Mouse (Mus musculus) heart, postnatal 0 days (tissue): ENCODE results near the gene 2310061I04Rik. TPM values are rescaled to one million over a fixed set of nuclear protein-coding genes. Genes with fewer than 3 reads are reported as not detected.
A peak's percentile ranks its signal among the peaks of the same experiment; 100 is the strongest.

Source experiments
- ATAC-seq: fragments of 200-750 bp; cut with Nextera tagmentation; 2 replicates; pipeline ENCODE4 v1.8.0; 2017; ENCODE audit warnings: low read depth, moderate number of reproducible peaks, moderate library complexity; ENCODE audit not compliant: insufficient read depth
- DNase-seq: peaks from one replicate; pipeline ENCODE4 v3.0.0-alpha.2; 2016; ENCODE audit warnings: low spot score
- H3K27ac ChIP-seq: fragments of 300-500 bp; sonication (generic); 2 replicates; pipeline ENCODE4 v1.5.1; 2014; ENCODE audit warnings: low read depth, mild to moderate bottlenecking
- H3K27me3 ChIP-seq: fragments of 300-500 bp; sonication (generic); 2 replicates; pipeline ENCODE4 v1.6.1; 2014; ENCODE audit warnings: low read length, mixed read lengths; ENCODE audit not compliant: control insufficient read depth, insufficient read depth
- H3K36me3 ChIP-seq: fragments of 300-500 bp; sonication (generic); replicated peaks from 2 replicates; pipeline ENCODE4 v1.6.1; 2014; ENCODE audit warnings: low read length, mixed read lengths; ENCODE audit not compliant: control insufficient read depth, insufficient read depth
- H3K4me1 ChIP-seq: fragments of 300-500 bp; sonication (generic); 2 replicates; pipeline ENCODE4 v1.6.1; 2014; ENCODE audit warnings: antibody characterized with exemption; ENCODE audit not compliant: control insufficient read depth, insufficient read depth
- H3K4me2 ChIP-seq: fragments of 300-500 bp; sonication (generic); 2 replicates; pipeline ENCODE4 v1.6.1; 2014; ENCODE audit warnings: low read depth, mild to moderate bottlenecking, low read length, moderate library complexity
- H3K4me3 ChIP-seq: fragments of 300-500 bp; sonication (generic); 2 replicates; pipeline ENCODE4 v1.5.1; 2014; ENCODE audit warnings: low read depth, low read length
- H3K9ac ChIP-seq: fragments of 300-500 bp; sonication (generic); replicated peaks from 2 replicates; pipeline ENCODE4 v1.6.1; 2014; ENCODE audit warnings: low read depth, low read length, mixed read lengths
- H3K9me3 ChIP-seq: fragments of 300-500 bp; sonication (generic); replicated peaks from 2 replicates; pipeline ENCODE4 v1.6.1; 2016; ENCODE audit warnings: low read length; ENCODE audit not compliant: control insufficient read depth
- CTCF ChIP-seq: IDR thresholded peaks from 2 replicates; pipeline ENCODE4 v1.5.1; 2016; ENCODE audit warnings: antibody characterized with exemption, control low read depth, low read depth
- EP300 ChIP-seq: IDR thresholded peaks from 2 replicates; pipeline ENCODE4 v1.6.1; 2016; ENCODE audit warnings: antibody characterized with exemption, low read depth
- WGBS: fragments of 180-500 bp; shearing (Covaris S2); extraction: QIAGEN DNeasy Blood & Tissue Kit; methylation state at CpG from one replicate; pipeline ENCODE4 v1.1.7; 2014; 5-methylcytosine and 5-hydroxymethylcytosine counted together
- microRNA counts: library from miRNA; unstranded; fragments of <30 nt; microRNA quantifications from one replicate; lab custom pipeline; 2015
- microRNA-seq: library from miRNA; unstranded; fragments of <30 nt; microRNA quantifications from one replicate; pipeline ENCODE4, GENCODE M21; 2016
- polyA plus RNA-seq: library from polyadenylated mRNA; unstranded; fragments of >200 nt; fragmentation: Nextera tagmentation; extraction: Ambion mirVana; gene quantifications from 2 replicates; pipeline ENCODE4 v1.2.1, GENCODE M21; 2015
- total RNA-seq: library from RNA; depleted of rRNA; stranded (reverse); fragments of >200 nt; gene quantifications from 2 replicates; pipeline ENCODE4 v1.2.3, GENCODE M21; 2014; ENCODE audit warnings: low replicate concordance; rRNA removed

Gene 2310061I04Rik
- total and polyA plus RNA-seq, 2 experiments from 2014 or later: 32.5 to 53.1 TPM

DNA sequence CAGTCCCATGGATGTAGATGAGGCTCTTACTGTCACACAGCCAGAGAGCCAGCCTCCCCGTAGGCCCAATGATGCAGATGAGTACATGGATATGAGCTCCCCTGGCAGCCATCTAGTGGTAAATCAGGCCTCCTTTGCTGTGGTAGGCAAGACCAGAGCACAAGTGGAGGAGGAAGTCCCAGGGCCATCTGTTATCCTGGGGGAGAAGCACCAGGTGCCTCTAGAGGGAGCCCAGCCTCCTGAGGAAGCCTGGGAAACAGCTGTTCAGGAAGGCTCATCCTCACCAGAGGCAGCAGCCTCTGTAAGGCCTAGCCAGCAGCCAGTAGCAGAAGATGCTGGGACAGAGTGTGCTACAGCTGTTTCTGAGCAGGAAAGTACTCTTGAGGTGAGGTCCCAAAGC lies 49.1 kb downstream of the 2310061I04Rik start:
- DNase-seq (no peak), ATAC-seq (peak; percentile 58; the same call in 1 of the 2 replicates)
- H3K9ac ChIP-seq: no peak overlapping the region
- no peak overlapping the region for H3K27ac ChIP-seq
- no peaks in the 10 kb centered on the region for H3K4me1 ChIP-seq
- H3K27me3 ChIP-seq: no peaks in the 10 kb centered on the region
- H3K9me3 ChIP-seq: no peaks in the 10 kb centered on the region
- no peak overlapping the region for H3K4me3 ChIP-seq
- peak; percentile 34 for TF ChIP-seq CTCF
- TF ChIP-seq EP300: no peak
- no peak overlapping the region for H3K4me2 ChIP-seq
- H3K36me3 ChIP-seq: peaks cover 78% of the 10 kb centered on the region
- 33% methylated on average over 1 of the region's 1 CpGs for WGBS

DNA sequence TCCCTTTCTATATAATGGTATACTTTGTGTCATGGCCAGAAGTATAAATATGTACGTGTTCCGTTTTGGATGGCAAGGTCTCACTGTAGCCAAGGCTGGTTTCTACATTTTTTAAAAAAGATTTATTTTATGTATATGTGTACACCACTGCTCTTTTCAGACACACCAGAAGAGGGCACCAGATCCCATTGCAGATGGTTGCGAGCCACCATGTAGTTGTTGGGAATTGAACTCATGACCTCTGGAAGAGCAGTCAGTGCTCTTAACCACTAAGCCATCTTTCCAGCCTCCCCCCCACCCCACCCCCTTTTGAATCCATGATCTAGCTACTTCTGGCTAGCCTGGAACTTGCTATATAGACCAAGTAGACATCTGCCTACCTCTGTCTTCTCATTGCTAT lies 53.7 kb downstream of the 2310061I04Rik start:
- no peaks in the 10 kb centered on the region for H3K27me3 ChIP-seq
- no peak for DNase-seq
- H3K4me2 ChIP-seq: no peak overlapping the region
- no peak overlapping the region for H3K4me3 ChIP-seq
- 96% methylated on average over 3 of the region's 3 CpGs for WGBS
- H3K4me1 ChIP-seq: peaks cover 13% of the 10 kb centered on the region
- no peak for ATAC-seq
- no peak overlapping the region for H3K9ac ChIP-seq
- TF ChIP-seq EP300 (no peak), CTCF (peak; percentile 15)
- H3K36me3 ChIP-seq: peaks cover 34% of the 10 kb centered on the region
- no peak overlapping the region for H3K27ac ChIP-seq
- no peaks in the 10 kb centered on the region for H3K9me3 ChIP-seq

MicroRNA genes within 50 kb of the gene (microRNA counts, 519-probe panel; counts per million panel counts)
- microRNA mmu-miR-1894-3p (lab: Ali Mortazavi, UCI) (not detected), microRNA mmu-miR-1894-5p (lab: Ali Mortazavi, UCI) (not detected)

Small RNAs within 50 kb of the gene (microRNA-seq; reads per million reads assigned to microRNA genes)
- not detected for gene Gm28033
- gene Mir1894: not detected

Other genes with a start within 250 kb of the 2310061I04Rik start
- gene Vars2, start 229.8 kb downstream of the 2310061I04Rik start, total RNA-seq: 25.5 and 59.8 TPM in 2 replicates
- gene Vars2, start 229.8 kb downstream of the 2310061I04Rik start, polyA plus RNA-seq: 9.4 and 9.8 TPM in 2 replicates
- 21.0 and 24.2 TPM in 2 replicates for gene Gtf2h4, start 223.7 kb downstream of the 2310061I04Rik start, total RNA-seq
- 18.0 and 21.2 TPM in 2 replicates for gene Gtf2h4, start 223.7 kb downstream of the 2310061I04Rik start, polyA plus RNA-seq
- 105 and 206 TPM in 2 replicates for gene Ddr1, start 192.8 kb downstream of the 2310061I04Rik start, total RNA-seq
- gene Ddr1, start 192.8 kb downstream of the 2310061I04Rik start, polyA plus RNA-seq: 63.9 and 71.8 TPM in 2 replicates
- gene Ier3, start 75.7 kb downstream of the 2310061I04Rik start, total RNA-seq: 41.7 and 50.5 TPM in 2 replicates
- 70.7 and 79.4 TPM in 2 replicates for gene Ier3, start 75.7 kb downstream of the 2310061I04Rik start, polyA plus RNA-seq
- gene Flot1, start 74.2 kb downstream of the 2310061I04Rik start, total RNA-seq: 161 and 163 TPM in 2 replicates
- 122 and 132 TPM in 2 replicates for gene Flot1, start 74.2 kb downstream of the 2310061I04Rik start, polyA plus RNA-seq
- 1,043 and 1,325 TPM in 2 replicates for gene Tubb5, start 59.1 kb downstream of the 2310061I04Rik start, total RNA-seq
- 259 and 267 TPM in 2 replicates for gene Tubb5, start 59.1 kb downstream of the 2310061I04Rik start, polyA plus RNA-seq
- gene Mdc1, start 55.9 kb downstream of the 2310061I04Rik start, total RNA-seq: 5.4 and 25.0 TPM in 2 replicates
- 2.3 and 3.0 TPM in 2 replicates for gene Mdc1, start 55.9 kb downstream of the 2310061I04Rik start, polyA plus RNA-seq
- 16.1 and 36.2 TPM in 2 replicates for gene Nrm, start 36.1 kb downstream of the 2310061I04Rik start, total RNA-seq
- 18.0 and 21.6 TPM in 2 replicates for gene Nrm, start 36.1 kb downstream of the 2310061I04Rik start, polyA plus RNA-seq
- 30.0 and 35.0 TPM in 2 replicates for gene Ppp1r18, start 31.8 kb downstream of the 2310061I04Rik start, total RNA-seq
- 10.0 and 11.6 TPM in 2 replicates for gene Ppp1r18, start 31.8 kb downstream of the 2310061I04Rik start, polyA plus RNA-seq
- 18.2 and 24.1 TPM in 2 replicates for gene Dhx16, start 17.6 kb downstream of the 2310061I04Rik start, total RNA-seq
- 14.9 and 15.0 TPM in 2 replicates for gene Dhx16, start 17.6 kb downstream of the 2310061I04Rik start, polyA plus RNA-seq
- 28.6 and 31.0 TPM in 2 replicates for gene Atat1, start 12.6 kb upstream of the 2310061I04Rik start, total RNA-seq
- gene Atat1, start 12.6 kb upstream of the 2310061I04Rik start, polyA plus RNA-seq: 19.1 and 19.8 TPM in 2 replicates
- gene Mrps18b, start 19.0 kb upstream of the 2310061I04Rik start, total RNA-seq: 38.0 and 73.7 TPM in 2 replicates
- gene Mrps18b, start 19.0 kb upstream of the 2310061I04Rik start, polyA plus RNA-seq: 68.6 and 77.0 TPM in 2 replicates
- 11.2 and 20.7 TPM in 2 replicates for gene Ppp1r10, start 19.0 kb upstream of the 2310061I04Rik start, total RNA-seq
- 14.8 and 20.2 TPM in 2 replicates for gene Ppp1r10, start 19.0 kb upstream of the 2310061I04Rik start, polyA plus RNA-seq
- 44.0 and 47.0 TPM in 2 replicates for gene Abcf1, start 72.3 kb upstream of the 2310061I04Rik start, total RNA-seq
- gene Abcf1, start 72.3 kb upstream of the 2310061I04Rik start, polyA plus RNA-seq: 68.5 and 74.5 TPM in 2 replicates
- 18.7 and 27.2 TPM in 2 replicates for gene Gnl1, start 82.4 kb upstream of the 2310061I04Rik start, total RNA-seq
- gene Gnl1, start 82.4 kb upstream of the 2310061I04Rik start, polyA plus RNA-seq: 26.2 and 30.0 TPM in 2 replicates
- 0.61 and 20.4 TPM in 2 replicates for gene Prr3, start 82.8 kb upstream of the 2310061I04Rik start, total RNA-seq
- 6.7 and 8.6 TPM in 2 replicates for gene Prr3, start 82.8 kb upstream of the 2310061I04Rik start, polyA plus RNA-seq
- gene H2-T24, start 123.1 kb upstream of the 2310061I04Rik start, total RNA-seq: 6.2 TPM in 1 of 2 replicates, not detected in the other
- gene H2-T24, start 123.1 kb upstream of the 2310061I04Rik start, polyA plus RNA-seq: 1.8 TPM in 2 replicates
- 19.2 and 34.8 TPM in 2 replicates for gene H2-T23, start 135.4 kb upstream of the 2310061I04Rik start, total RNA-seq
- gene H2-T23, start 135.4 kb upstream of the 2310061I04Rik start, polyA plus RNA-seq: 10.3 and 10.8 TPM in 2 replicates
- gene H2-T22, start 145.3 kb upstream of the 2310061I04Rik start, total RNA-seq: 17.4 and 19.6 TPM in 2 replicates
- 8.2 and 8.4 TPM in 2 replicates for gene H2-T22, start 145.3 kb upstream of the 2310061I04Rik start, polyA plus RNA-seq
- not detected in 2 replicates for gene Gm6034, start 145.5 kb upstream of the 2310061I04Rik start, total RNA-seq
- gene Gm6034, start 145.5 kb upstream of the 2310061I04Rik start, polyA plus RNA-seq: not detected in 2 replicates
- not detected in 2 replicates for gene Gm11127, start 160.9 kb upstream of the 2310061I04Rik start, total RNA-seq
- not detected in 2 replicates for gene Gm11127, start 160.9 kb upstream of the 2310061I04Rik start, polyA plus RNA-seq
- 0.35 TPM in 1 of 2 replicates, not detected in the other for gene Gm19684, start 224.2 kb upstream of the 2310061I04Rik start, total RNA-seq
- gene Gm19684, start 224.2 kb upstream of the 2310061I04Rik start, polyA plus RNA-seq: not detected in 2 replicates
- not detected in 2 replicates for gene Gm7030, start 232.0 kb upstream of the 2310061I04Rik start, total RNA-seq
- not detected in 2 replicates for gene Gm7030, start 232.0 kb upstream of the 2310061I04Rik start, polyA plus RNA-seq